Mouse (Mus musculus) bone marrow macrophage, adult 2 months (primary cell): Measurements from ENCODE around the gene Pcsk5.

Experiments used
- CTCF ChIP-seq: IDR thresholded peaks from 2 replicates; pipeline ENCODE4 v1.5.1; 2012; ENCODE audit warnings: low read depth, mild to moderate bottlenecking, low read length, moderate library complexity
- POLR2A ChIP-seq: IDR thresholded peaks from 2 replicates; pipeline ENCODE4 v1.6.1; 2012; ENCODE audit warnings: mild to moderate bottlenecking, low read depth, low read length, borderline replicate concordance

- TF ChIP-seq POLR2A (no peak), CTCF (no peak)
Measured at GRCm38 (mm10) chr19:17397922-17398321, 439.5 kb downstream of the Pcsk5 start.
